Mouse (Mus musculus) heart, embryonic 16.5 days (tissue): Measurements from ENCODE around the gene Zfp646. TPM values are rescaled to one million over a fixed set of nuclear protein-coding genes. Genes with fewer than 3 reads are reported as not detected.
"Not testable (repeated sequence)": the region's sequence is repeated elsewhere in the genome, so short reads cannot be mapped to it uniquely, and the experiment has no call there.

Source experiments
- ATAC-seq: fragments of 200-750 bp; cut with Nextera tagmentation; replicated peaks from 2 replicates; pipeline ENCODE4 v1.8.0; 2017; ENCODE audit warnings: moderate number of reproducible peaks; ENCODE audit not compliant: insufficient read depth, low FRiP score; ENCODE audit errors: extremely low read depth
- H3K27ac ChIP-seq: fragments of 300-500 bp; sonication (generic); 2 replicates; pipeline ENCODE4 v1.5.1; 2014; ENCODE audit warnings: mild to moderate bottlenecking, low read length, control low read depth, moderate library complexity
- H3K27me3 ChIP-seq: fragments of 300-500 bp; sonication (generic); 2 replicates; pipeline ENCODE4 v1.6.1; 2014; ENCODE audit warnings: low read length, mixed read lengths; ENCODE audit not compliant: control insufficient read depth, insufficient read depth
- H3K36me3 ChIP-seq: fragments of 300-500 bp; sonication (generic); 2 replicates; pipeline ENCODE4 v1.6.1; 2014; ENCODE audit not compliant: control insufficient read depth, insufficient read depth
- H3K4me1 ChIP-seq: fragments of 300-500 bp; sonication (generic); 2 replicates; pipeline ENCODE4 v1.6.1; 2014; ENCODE audit warnings: low read length, mixed read lengths; ENCODE audit not compliant: control insufficient read depth, insufficient read depth
- H3K4me2 ChIP-seq: fragments of 300-500 bp; sonication (generic); 2 replicates; pipeline ENCODE4 v1.6.1; 2014; ENCODE audit warnings: low read depth, mild to moderate bottlenecking, control low read depth, low read length
- H3K4me3 ChIP-seq: fragments of 300-500 bp; sonication (generic); 2 replicates; pipeline ENCODE4 v1.5.1; 2014; ENCODE audit warnings: mild to moderate bottlenecking, control low read depth, low read length
- H3K9ac ChIP-seq: fragments of 300-500 bp; sonication (generic); 2 replicates; pipeline ENCODE4 v1.6.1; 2014; ENCODE audit warnings: low read length, control low read depth
- H3K9me3 ChIP-seq: fragments of 300-500 bp; sonication (generic); replicated peaks from 2 replicates; pipeline ENCODE4 v1.6.1; 2016; ENCODE audit warnings: low read length; ENCODE audit not compliant: control insufficient read depth
- WGBS: fragments of 180-500 bp; shearing (Covaris S2); extraction: QIAGEN DNeasy Blood & Tissue Kit; methylation state at CpG from one replicate; pipeline ENCODE4 v1.1.7; 2014; 5-methylcytosine and 5-hydroxymethylcytosine counted together
- polyA plus RNA-seq: library from polyadenylated mRNA; unstranded; fragments of >200 nt; fragmentation: Nextera tagmentation; extraction: Ambion mirVana; gene quantifications from 2 replicates; pipeline ENCODE4 v1.2.1, GENCODE M21; 2015

The Zfp646 gene
- polyA plus RNA-seq, 1 experiment from 2014 or later = 6.8 TPM

DNA sequence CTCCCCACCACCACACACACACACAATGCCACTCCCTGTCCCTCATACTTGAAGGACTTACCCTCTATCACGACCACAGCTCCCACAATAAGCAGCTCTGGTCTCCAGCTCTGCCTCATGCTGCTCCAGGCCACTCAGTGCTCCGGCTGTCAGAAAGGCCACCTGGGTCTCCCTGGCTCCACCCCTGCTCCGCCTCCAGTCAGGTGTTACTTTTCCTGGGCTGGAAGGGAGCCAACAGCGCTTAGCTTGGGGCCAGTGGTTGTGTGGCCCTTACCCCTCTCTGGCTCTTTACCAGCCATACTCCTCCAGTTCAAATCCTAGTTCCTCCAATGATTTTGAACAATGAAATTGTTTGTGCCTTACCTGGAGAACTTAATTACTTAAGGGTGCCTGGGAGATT is 14.8 kb downstream of the Zfp646 start, which contains the start of gene Prss53:
Prss53 (minus strand) TSS at position 173 of the 400 bp plus-strand sequence.
- Histone ChIP-seq H3K27ac (no peak within 1 kb of the TSS), H3K4me3 (no peak within 1 kb of the TSS), H3K4me2 (no peak within 1 kb of the TSS), H3K4me1 (peaks cover 8% of the 10 kb centered on the region), H3K36me3 (peaks cover 13% of the 10 kb centered on the region), H3K27me3 (no peaks in the 10 kb centered on the region), H3K9me3 (no peaks in the 10 kb centered on the region), H3K9ac (no peak within 1 kb of the TSS)
- 36% methylated on average over 4 of the region's 4 CpGs for WGBS
- no peak for ATAC-seq

DNA sequence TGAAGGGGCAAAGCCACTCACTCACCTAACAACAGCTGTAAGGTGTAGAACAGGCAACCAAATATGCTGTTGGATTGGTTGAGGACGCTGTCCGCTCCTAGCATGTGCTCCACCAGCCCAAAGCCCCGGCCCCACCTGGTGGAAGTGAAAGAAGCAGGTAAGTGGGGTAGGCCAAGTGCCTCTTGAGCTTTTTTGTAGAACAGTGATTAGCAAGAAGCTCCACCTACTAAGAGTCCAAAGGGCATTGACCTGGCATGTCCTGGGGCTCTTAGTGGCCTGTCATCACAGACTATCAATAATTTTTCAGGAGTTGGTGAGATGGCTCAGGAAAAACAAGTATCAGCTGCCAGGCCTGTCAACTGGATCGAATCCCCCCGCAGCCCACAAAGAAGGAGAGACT is 18.5 kb downstream of the Zfp646 start:
- peaks cover 8% of the 10 kb centered on the region for H3K4me1 ChIP-seq
- peak overlapping the region; percentile 77 for H3K4me3 ChIP-seq
- 0 out of 2 replicates have a peak, but pooled peaks cover 5% of the 10 kb centered on the region for H3K36me3 ChIP-seq
- H3K4me2 ChIP-seq = peak overlapping the region; percentile 92
- no peaks in the 10 kb centered on the region for H3K27me3 ChIP-seq
- 68% methylated on average over 5 of the region's 5 CpGs for WGBS
- no peaks in the 10 kb centered on the region for H3K9me3 ChIP-seq
- ATAC-seq = no peak
- no peak overlapping the region for H3K27ac ChIP-seq
- H3K9ac ChIP-seq = peak overlapping the region; percentile 81

- Histone ChIP-seq H3K27me3 (no peaks in the 10 kb centered on the region), H3K4me2 (peak within 1 kb of the TSS; percentile 92), H3K9me3 (no peaks in the 10 kb centered on the region), H3K4me3 (peak within 1 kb of the TSS; percentile 77), H3K27ac (peak within 1 kb of the TSS; percentile 81), H3K9ac (peak within 1 kb of the TSS; percentile 81), H3K36me3 (0 out of 2 replicates have a peak, but pooled peaks cover 5% of the 10 kb centered on the region), H3K4me1 (peaks cover 8% of the 10 kb centered on the region)
- ATAC-seq = peak; percentile 98
- WGBS = under 1% methylated on average over 26 of the region's 26 CpGs
Measured at GRCm38 (mm10) chr7:127895442-127895841, 19.4 kb downstream of the Zfp646 start, which contains the start of the genes Gm21974 and Vkorc1. Gene Gm21974 (minus strand): TSS chr7:127895454. Gene Vkorc1 (minus strand): TSS chr7:127895617.

DNA sequence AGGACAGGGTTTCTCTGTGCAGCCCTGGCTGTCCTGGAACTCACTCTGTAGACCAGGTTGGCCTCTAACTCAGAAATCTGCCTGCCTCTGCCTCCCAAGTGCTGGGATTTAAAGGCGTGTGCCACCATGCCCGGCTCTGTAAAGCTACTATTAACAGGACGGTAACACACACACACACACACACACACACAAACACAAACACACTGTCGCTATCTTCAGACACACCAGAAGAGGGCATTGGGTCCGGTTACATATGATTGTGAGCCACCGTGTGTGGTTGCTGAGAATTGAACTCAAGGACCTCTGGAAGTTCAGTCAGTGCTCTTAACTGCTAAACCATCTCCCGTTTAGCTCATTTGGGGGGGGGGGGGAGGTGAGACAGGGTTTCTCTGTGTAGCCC is 19.9 kb downstream of the Zfp646 start:
- not testable (repeated sequence) for H3K9me3 ChIP-seq, H3K9ac ChIP-seq, H3K4me1 ChIP-seq, ATAC-seq, H3K27ac ChIP-seq, H3K36me3 ChIP-seq, H3K27me3 ChIP-seq
- peak overlapping the region; percentile 77 for H3K4me3 ChIP-seq
- peak overlapping the region; percentile 92 for H3K4me2 ChIP-seq
- WGBS = 59% methylated on average over 7 of the region's 7 CpGs

GRCm38 (mm10) chr7:127896384-127896783 is 20.4 kb downstream of the Zfp646 start:
- no peak overlapping the region for H3K27ac ChIP-seq
- H3K27me3 ChIP-seq = no peaks in the 10 kb centered on the region
- 55% methylated on average over 13 of the region's 13 CpGs for WGBS
- H3K4me1 ChIP-seq = peaks cover 8% of the 10 kb centered on the region
- H3K4me3 ChIP-seq = no peak overlapping the region
- no peak overlapping the region for H3K4me2 ChIP-seq
- H3K9ac ChIP-seq = no peak overlapping the region
- H3K36me3 ChIP-seq = 0 out of 2 replicates have a peak, but pooled peaks cover 5% of the 10 kb centered on the region
- no peaks in the 10 kb centered on the region for H3K9me3 ChIP-seq
- ATAC-seq = no peak

DNA sequence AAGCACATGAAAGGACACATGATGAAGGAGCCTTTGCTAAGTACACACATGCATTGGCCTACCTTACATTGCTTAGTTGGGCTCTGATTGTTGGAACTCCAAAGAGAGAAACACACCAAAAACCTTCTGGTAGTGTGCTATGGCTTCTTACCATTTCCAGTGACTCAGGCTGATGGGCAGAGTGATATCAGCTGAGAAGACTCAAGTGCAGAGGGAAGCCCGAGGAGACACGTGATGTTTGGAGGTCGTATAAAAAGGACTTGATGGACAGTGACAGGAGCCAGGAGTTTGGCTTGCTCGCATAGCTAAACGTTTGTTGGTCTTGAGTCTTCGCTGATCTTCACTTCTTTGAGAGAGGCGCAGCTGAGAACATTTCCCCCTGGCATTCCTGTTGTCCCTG is 21.5 kb downstream of the Zfp646 start:
- no peak overlapping the region for H3K27ac ChIP-seq
- ATAC-seq = no peak
- H3K4me1 ChIP-seq = peaks cover 8% of the 10 kb centered on the region
- H3K36me3 ChIP-seq = 0 out of 2 replicates have a peak, but pooled peaks cover 5% of the 10 kb centered on the region
- WGBS = 77% methylated on average over 7 of the region's 7 CpGs
- no peaks in the 10 kb centered on the region for H3K27me3 ChIP-seq
- H3K9me3 ChIP-seq = no peaks in the 10 kb centered on the region
- H3K4me2 ChIP-seq = no peak overlapping the region
- H3K4me3 ChIP-seq = no peak overlapping the region
- H3K9ac ChIP-seq = no peak overlapping the region

DNA sequence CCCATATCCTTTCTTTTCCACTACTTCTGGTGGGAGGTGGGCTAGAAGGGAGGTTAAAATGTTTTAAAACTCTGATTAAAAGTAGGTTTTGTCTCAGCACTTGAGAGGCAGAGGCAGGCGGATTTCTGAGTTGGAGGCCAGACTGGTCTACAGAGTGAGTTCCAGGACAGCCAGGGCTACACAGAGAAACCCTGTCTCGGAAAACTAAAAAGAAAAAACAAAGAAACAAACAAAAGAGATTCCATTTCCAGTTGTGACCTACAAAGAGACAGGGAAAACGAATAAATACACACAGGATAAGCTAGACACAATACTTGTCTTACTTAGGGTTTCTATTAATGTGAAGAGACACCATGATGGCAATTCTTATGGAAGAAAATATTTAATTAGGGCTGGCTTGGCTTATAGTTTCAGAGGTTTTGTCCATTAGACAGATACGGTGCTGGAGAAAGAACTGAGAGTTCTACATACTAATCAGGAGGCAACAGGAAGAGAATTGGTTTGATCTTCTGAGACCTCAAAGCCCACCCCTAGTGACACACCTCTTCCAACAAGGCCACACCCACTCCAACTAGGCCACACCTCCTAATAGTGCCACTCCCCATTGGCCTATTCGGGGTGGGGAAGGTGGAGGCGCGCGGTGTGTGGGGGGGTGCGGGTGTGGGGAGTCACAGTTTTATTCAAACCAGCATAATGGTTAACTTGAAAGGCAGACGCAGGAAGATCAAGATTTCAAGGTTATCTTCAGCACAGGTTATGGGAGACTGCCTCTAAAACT is 22.3 kb downstream of the Zfp646 start:
- Histone ChIP-seq H3K4me3 (no peak overlapping the region), H3K36me3 (no peaks in the 10 kb centered on the region), H3K4me2 (no peak overlapping the region), H3K27me3 (no peaks in the 10 kb centered on the region), H3K27ac (no peak overlapping the region), H3K9ac (no peak overlapping the region), H3K9me3 (no peaks in the 10 kb centered on the region), H3K4me1 (peaks cover 8% of the 10 kb centered on the region)
- no peak for ATAC-seq
- WGBS = 35% methylated on average over 10 of the region's 10 CpGs

- Histone ChIP-seq H3K9me3 (no peaks in the 10 kb centered on the region), H3K27me3 (no peaks in the 10 kb centered on the region), H3K9ac (no peak overlapping the region), H3K36me3 (no peaks in the 10 kb centered on the region; the same call in 1 of the 2 replicates), H3K4me1 (peaks cover 5% of the 10 kb centered on the region), H3K27ac (no peak overlapping the region), H3K4me2 (no peak overlapping the region), H3K4me3 (no peak overlapping the region)
- 21% methylated on average over 7 of the region's 7 CpGs for WGBS
- no peak for ATAC-seq
Measured at GRCm38 (mm10) chr7:127899997-127900396, 24.0 kb downstream of the Zfp646 start.

DNA sequence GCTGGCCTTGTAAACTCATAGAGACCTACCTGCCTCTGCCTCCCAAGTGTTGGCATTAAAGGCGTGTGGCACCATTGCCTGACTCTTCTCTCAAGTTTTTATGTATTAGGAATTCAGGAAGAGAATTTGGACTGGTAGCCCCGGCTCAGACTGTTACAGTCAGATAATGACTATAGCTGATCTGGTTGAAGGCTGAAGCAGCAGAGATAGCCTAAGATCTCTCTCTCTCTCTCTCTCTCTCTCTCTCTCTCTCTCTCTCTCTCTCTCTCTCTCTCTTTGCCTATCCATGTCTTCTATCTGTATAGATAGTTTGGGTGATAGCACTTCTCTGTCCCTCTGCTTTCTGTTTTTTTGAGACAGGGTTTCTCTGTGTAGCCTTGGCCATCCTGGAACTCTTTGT is 25.8 kb downstream of the Zfp646 start:
- Histone ChIP-seq H3K36me3 (peaks cover 17% of the 10 kb centered on the region), H3K4me2 (no peak overlapping the region), H3K27me3 (no peaks in the 10 kb centered on the region), H3K9ac (no peak overlapping the region), H3K27ac (no peak overlapping the region), H3K4me1 (peaks cover 8% of the 10 kb centered on the region), H3K4me3 (no peak overlapping the region), H3K9me3 (no peaks in the 10 kb centered on the region)
- no peak for ATAC-seq
- 62% methylated on average over 2 of the region's 2 CpGs for WGBS
